Mouse (Mus musculus) stomach, embryonic 16.5 days (tissue): Measurements from ENCODE around the gene Dennd4a. TPM values are rescaled to one million over a fixed set of nuclear protein-coding genes. Genes with fewer than 3 reads are reported as not detected.

Source experiments
- ATAC-seq: fragments of 200-750 bp; cut with Nextera tagmentation; 2 replicates; pipeline ENCODE4 v1.8.0; 2017; ENCODE audit warnings: moderate number of reproducible peaks, moderate TSS enrichment; ENCODE audit not compliant: insufficient read depth, low FRiP score
- H3K27ac ChIP-seq: fragments of 300-500 bp; sonication (generic); 2 replicates; pipeline ENCODE4 v1.5.1; 2014; ENCODE audit warnings: low read length
- H3K27me3 ChIP-seq: fragments of 300-500 bp; sonication (generic); 2 replicates; pipeline ENCODE4 v1.6.1; 2014; ENCODE audit warnings: low read length, control low read depth, mixed read lengths; ENCODE audit not compliant: control insufficient read depth, insufficient read depth
- H3K36me3 ChIP-seq: fragments of 300-500 bp; sonication (generic); 2 replicates; pipeline ENCODE4 v1.6.1; 2014; ENCODE audit warnings: low read length; ENCODE audit not compliant: control insufficient read depth, insufficient read depth
- H3K4me1 ChIP-seq: fragments of 300-500 bp; sonication (generic); 2 replicates; pipeline ENCODE4 v1.6.1; 2014; ENCODE audit warnings: low read length, control low read depth, mixed read lengths; ENCODE audit not compliant: control insufficient read depth, insufficient read depth
- H3K4me2 ChIP-seq: fragments of 300-500 bp; sonication (generic); 2 replicates; pipeline ENCODE4 v1.6.1; 2014; ENCODE audit warnings: low read depth, low read length, mixed read lengths
- H3K4me3 ChIP-seq: fragments of 300-500 bp; sonication (generic); replicated peaks from 2 replicates; pipeline ENCODE4 v1.5.1; 2014; ENCODE audit warnings: mild to moderate bottlenecking, low read length
- H3K9ac ChIP-seq: fragments of 300-500 bp; sonication (generic); 2 replicates; pipeline ENCODE4 v1.6.1; 2014; ENCODE audit warnings: low read length
- H3K9me3 ChIP-seq: fragments of 300-500 bp; sonication (generic); replicated peaks from 2 replicates; pipeline ENCODE4 v1.6.1; 2016; ENCODE audit warnings: low read length, control low read depth; ENCODE audit not compliant: control insufficient read depth
- WGBS: fragments of 180-500 bp; shearing (Covaris S2); extraction: QIAGEN DNeasy Blood & Tissue Kit; methylation state at CpG from one replicate; pipeline ENCODE4 v1.1.7; 2014; 5-methylcytosine and 5-hydroxymethylcytosine counted together
- polyA plus RNA-seq: library from polyadenylated mRNA; unstranded; fragments of >200 nt; fragmentation: Nextera tagmentation; extraction: Ambion mirVana; gene quantifications from 2 replicates; pipeline ENCODE4 v1.2.1, GENCODE M21; 2015

Gene Dennd4a
- polyA plus RNA-seq, 1 experiment from 2014 or later = 8.3 TPM

- 88% methylated on average over 9 of the region's 9 CpGs for WGBS
Observed at GRCm38 (mm10) chr9:64947483-64948095, 136.4 kb downstream of the Dennd4a start.

GRCm38 (mm10) chr9:64951161-64951657 lies 140.1 kb downstream of the Dennd4a start, which contains the start of gene Slc24a1:
TSS of gene Slc24a1 (minus strand) at chr9:64951607.
- 39% methylated on average over 11 of the region's 11 CpGs for WGBS
- Histone ChIP-seq H3K9ac (no peak within 1 kb of the TSS), H3K4me3 (no peak within 1 kb of the TSS), H3K4me1 (no peaks in the 10 kb centered on the region), H3K9me3 (no peaks in the 10 kb centered on the region), H3K27ac (no peak within 1 kb of the TSS), H3K4me2 (no peak within 1 kb of the TSS), H3K36me3 (no peaks in the 10 kb centered on the region), H3K27me3 (0 out of 2 replicates have a peak, but pooled peaks cover 3% of the 10 kb centered on the region)
- no peak for ATAC-seq

More at GRCm38 (mm10) chr9:64947483-64948095, 136.4 kb downstream of the Dennd4a start:
- Histone ChIP-seq H3K27ac (no peak overlapping the region), H3K4me1 (no peaks in the 10 kb centered on the region), H3K4me3 (no peak overlapping the region), H3K9ac (no peak overlapping the region), H3K27me3 (0 out of 2 replicates have a peak, but pooled peaks cover 8% of the 10 kb centered on the region), H3K4me2 (no peak overlapping the region), H3K36me3 (no peaks in the 10 kb centered on the region), H3K9me3 (no peaks in the 10 kb centered on the region)
- no peak for ATAC-seq

- Histone ChIP-seq H3K36me3 (no peaks in the 10 kb centered on the region), H3K9ac (no peak overlapping the region), H3K4me1 (no peaks in the 10 kb centered on the region), H3K9me3 (no peaks in the 10 kb centered on the region), H3K27ac (no peak overlapping the region), H3K27me3 (0 out of 2 replicates have a peak, but pooled peaks cover 3% of the 10 kb centered on the region), H3K4me2 (no peak overlapping the region), H3K4me3 (no peak overlapping the region)
- WGBS = 13% methylated on average over 5 of the region's 5 CpGs
- ATAC-seq = no peak
Observed at GRCm38 (mm10) chr9:64952055-64952454, 140.9 kb downstream of the Dennd4a start.

GRCm38 (mm10) chr9:64953190-64953589 lies 142.1 kb downstream of the Dennd4a start:
- Histone ChIP-seq H3K4me3 (no peak overlapping the region), H3K27ac (no peak overlapping the region), H3K4me1 (no peaks in the 10 kb centered on the region), H3K9me3 (no peaks in the 10 kb centered on the region), H3K27me3 (0 out of 2 replicates have a peak, but pooled peaks cover 3% of the 10 kb centered on the region), H3K4me2 (no peak overlapping the region), H3K9ac (no peak overlapping the region), H3K36me3 (no peaks in the 10 kb centered on the region)
- no peak for ATAC-seq
- 50% methylated on average over 7 of the region's 7 CpGs for WGBS

GRCm38 (mm10) chr9:64956337-64956736 lies 145.2 kb downstream of the Dennd4a start:
- Histone ChIP-seq H3K4me3 (0 out of 2 replicates have a peak overlapping the region, but pooled peaks have one; percentile 1), H3K9ac (no peak overlapping the region), H3K4me2 (peak overlapping the region; percentile 7), H3K27ac (no peak overlapping the region), H3K4me1 (no peaks in the 10 kb centered on the region), H3K27me3 (no peaks in the 10 kb centered on the region), H3K9me3 (no peaks in the 10 kb centered on the region), H3K36me3 (no peaks in the 10 kb centered on the region)
- 22% methylated on average over 12 of the region's 12 CpGs for WGBS
- no peak for ATAC-seq

GRCm38 (mm10) chr9:64957276-64957675 lies 146.1 kb downstream of the Dennd4a start:
- no peak overlapping the region for H3K4me3 ChIP-seq
- H3K36me3 ChIP-seq = 0 out of 2 replicates have a peak, but pooled peaks cover under 1% of the 10 kb centered on the region
- H3K4me1 ChIP-seq = peaks cover 6% of the 10 kb centered on the region
- no peaks in the 10 kb centered on the region for H3K9me3 ChIP-seq
- no peak overlapping the region for H3K4me2 ChIP-seq
- no peak overlapping the region for H3K9ac ChIP-seq
- ATAC-seq = no peak
- no peak overlapping the region for H3K27ac ChIP-seq
- no peaks in the 10 kb centered on the region for H3K27me3 ChIP-seq
- WGBS = 93% methylated on average over 3 of the region's 3 CpGs

- H3K4me1 ChIP-seq = peaks cover 6% of the 10 kb centered on the region
- peak within 1 kb of the TSS; percentile 71 for H3K4me3 ChIP-seq
- H3K9me3 ChIP-seq = no peaks in the 10 kb centered on the region
- no peaks in the 10 kb centered on the region for H3K27me3 ChIP-seq
- H3K27ac ChIP-seq = peak within 1 kb of the TSS; percentile 85
- H3K4me2 ChIP-seq = peak within 1 kb of the TSS; percentile 80
- WGBS = 3% methylated on average over 29 of the region's 29 CpGs
- ATAC-seq = peak; percentile 97
- peak within 1 kb of the TSS; percentile 88 for H3K9ac ChIP-seq
- 0 out of 2 replicates have a peak, but pooled peaks cover 4% of the 10 kb centered on the region for H3K36me3 ChIP-seq
Observed at GRCm38 (mm10) chr9:64960117-64960977, 149.2 kb downstream of the Dennd4a start, which contains the start of gene Ints14. TSS of gene Ints14 (plus strand) at chr9:64960905.

GRCm38 (mm10) chr9:64960978-64961320 lies 149.8 kb downstream of the Dennd4a start:
- H3K9me3 ChIP-seq = no peaks in the 10 kb centered on the region
- H3K4me2 ChIP-seq = peak overlapping the region; percentile 80
- H3K27ac ChIP-seq = peak overlapping the region; percentile 85
- H3K9ac ChIP-seq = peak overlapping the region; percentile 88
- H3K4me1 ChIP-seq = peaks cover 6% of the 10 kb centered on the region
- H3K36me3 ChIP-seq = 0 out of 2 replicates have a peak, but pooled peaks cover 4% of the 10 kb centered on the region
- ATAC-seq = peak; percentile 81
- WGBS = 0% methylated on average over 17 of the region's 17 CpGs
- no peaks in the 10 kb centered on the region for H3K27me3 ChIP-seq
- peak overlapping the region; percentile 71 for H3K4me3 ChIP-seq
